Mouse (Mus musculus) right cerebral cortex, adult 18-20 months (tissue): ENCODE measurements at regions not wholly inside any gene's neighbourhood (a gene's known extent, or its start where the extent isn't known, plus 50 kb on each side); places are given as distances from the start of the nearest gene placed in this dataset.
A peak's percentile ranks its signal among the peaks of the same experiment; 100 is the strongest.

ENCODE experiments used
- DNase-seq: peaks from one replicate; pipeline ENCODE4 v3.0.0; 2022; ENCODE audit warnings: mixed read lengths

GRCm38 (mm10) chr14:68783216-68783615 is 510.9 kb downstream of the Synb start:
- DNase-seq = no peak

DNA sequence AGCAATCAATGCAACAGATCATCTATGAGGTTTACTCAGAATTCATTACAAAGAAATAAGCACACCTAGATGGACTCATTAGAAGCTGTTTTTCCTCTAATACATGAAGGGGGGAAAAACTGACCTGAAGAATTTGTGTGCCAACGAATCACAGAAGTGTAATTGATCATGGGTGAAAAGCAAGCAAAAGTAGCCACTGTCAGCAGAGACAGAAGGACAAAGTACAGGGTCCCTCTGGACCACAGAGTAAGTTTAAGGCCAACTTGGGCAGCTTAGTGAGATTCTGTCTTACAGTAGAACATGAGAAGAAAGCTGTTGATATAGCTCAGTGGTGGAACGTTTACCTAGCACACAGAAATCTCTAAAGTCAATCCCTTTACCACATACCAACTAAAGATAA is 523.7 kb downstream of the Synb start:
- DNase-seq = no peak

DNA sequence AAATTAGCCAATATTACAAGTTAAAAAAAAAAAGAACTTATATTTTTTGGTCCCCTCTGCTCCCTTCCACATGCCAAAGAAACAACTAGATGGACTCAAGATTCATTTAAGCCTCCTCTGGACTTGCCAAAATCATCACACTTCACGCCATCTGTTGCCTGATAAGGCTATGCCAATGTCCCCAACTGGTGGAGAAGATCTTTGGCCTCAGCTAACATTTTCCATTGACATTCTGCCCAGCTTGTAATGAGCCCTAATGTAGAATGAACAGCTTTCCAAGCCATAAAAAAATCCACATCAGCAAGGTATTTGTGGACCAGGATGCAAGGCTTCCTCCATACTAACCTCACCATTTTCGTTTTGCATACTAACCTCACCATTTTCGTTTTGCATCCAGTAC is 531.2 kb downstream of the Synb start:
- DNase-seq = no peak

DNA sequence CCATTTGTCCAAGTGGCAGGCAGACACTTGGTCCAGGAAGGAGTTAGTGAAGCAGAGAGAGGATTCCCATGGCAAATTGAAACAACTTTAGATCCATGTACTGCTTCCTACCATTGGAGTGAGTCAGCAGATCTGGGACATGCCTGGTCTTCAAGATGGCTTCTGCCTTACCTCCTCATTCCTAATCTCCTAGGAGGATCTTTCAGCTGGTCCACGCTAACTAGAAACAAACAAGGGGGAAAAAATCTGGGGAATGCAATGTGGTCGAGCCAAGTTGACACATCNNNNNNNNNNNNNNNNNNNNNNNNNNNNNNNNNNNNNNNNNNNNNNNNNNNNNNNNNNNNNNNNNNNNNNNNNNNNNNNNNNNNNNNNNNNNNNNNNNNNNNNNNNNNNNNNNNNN is 549.4 kb downstream of the Synb start:
- DNase-seq = no peak

DNA sequence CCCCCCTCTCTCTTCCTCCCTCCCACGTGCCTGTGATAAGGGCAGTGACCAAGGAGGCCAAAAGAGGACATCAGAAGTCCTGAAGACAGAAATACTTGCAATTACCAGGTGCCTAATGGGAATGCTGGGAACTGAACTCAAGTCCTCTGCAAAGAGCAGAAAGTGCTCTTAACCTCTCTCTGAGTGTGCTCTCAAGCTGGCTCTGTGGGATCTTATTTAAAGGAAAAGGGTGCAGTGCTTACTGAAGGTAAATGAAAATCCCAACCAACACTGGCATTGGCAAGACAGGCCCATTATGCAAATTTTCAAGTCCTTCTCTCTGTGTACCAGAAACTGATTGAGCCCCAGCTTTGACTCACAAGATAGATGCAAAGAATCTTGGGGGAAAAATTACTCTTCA is 555.6 kb downstream of the Synb start:
- DNase-seq = no peak

- DNase-seq = peak; percentile 80
Observed at GRCm38 (mm10) chr14:68735756-68736155, 558.3 kb downstream of the Synb start.

- no peak for DNase-seq
Observed at GRCm38 (mm10) chr14:68721156-68721555, 572.9 kb downstream of the Synb start.

- no peak for DNase-seq
Observed at GRCm38 (mm10) chr14:68719429-68720160, 574.5 kb downstream of the Synb start.

DNA sequence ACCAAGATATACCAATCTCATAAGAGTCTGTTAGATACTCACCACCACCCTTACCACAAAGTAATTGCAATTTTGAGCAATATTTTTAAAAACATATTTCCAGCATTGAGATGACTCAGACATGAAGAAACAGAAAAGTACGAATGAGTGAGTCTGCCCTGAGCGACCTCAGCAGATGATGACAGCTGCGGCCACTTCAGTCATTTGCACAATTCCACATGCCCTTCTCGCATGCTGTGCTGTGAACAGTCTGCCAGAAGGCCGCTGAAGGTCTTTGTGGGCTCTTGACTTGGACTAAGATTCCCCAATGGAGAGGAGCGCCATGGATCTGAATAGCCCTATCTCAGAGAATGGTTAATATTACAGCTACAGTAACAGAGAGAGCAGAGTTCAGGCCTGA is 575.3 kb downstream of the Synb start:
- DNase-seq = no peak
